In genomic region chr14:74884024-74884680, GRCm38 (mm10) we compare ENCODE assay signal across 8 mouse cellular contexts.
DNase-seq lines count a peak whose midpoint lies in the region; ATAC-seq and TF ChIP-seq lines count a peak whose summit lies in the region.

No protein-coding gene starts in this region.

- TF ChIP-seq CTCF in lung, embryonic 14.5 days (IDR thresholded peaks at IDR 0.05; ENCODE audit: low read depth) = no peak
- TF ChIP-seq CTCF in lung, adult 2 months (IDR thresholded peaks at IDR 0.05; ENCODE audit: insufficient read depth, low read length) = no peak
- TF ChIP-seq CTCF in embryonic fibroblast, embryonic 13.5 days (IDR thresholded peaks at IDR 0.05; ENCODE audit: borderline replicate concordance, insufficient read depth, low read length) = no peak

- DNase-seq in lung, embryonic 14.5 days = peak; percentile 88
- no peak for DNase-seq in lung, adult 2 months
- DNase-seq in kidney, adult 9 months = peak; percentile 54
- peak; percentile 61 for DNase-seq in limb, embryonic 14.5 days (ENCODE audit: low spot score)
- peak; percentile 25 for DNase-seq in retina, embryonic 14.5 days (ENCODE audit: low spot score)
- no peak for DNase-seq in spleen, postnatal 4 days (ENCODE audit: low spot score in 2 of 2)

- H3K9ac ChIP-seq in lung, embryonic 14.5 days = no peak overlapping the region
- no peak overlapping the region for H3K9ac ChIP-seq in heart, embryonic 11.5 days (ENCODE audit: low read depth, low read length)
- 0 out of 2 replicates have a peak overlapping the region, but pooled peaks have one; percentile 17 for H3K9ac ChIP-seq in limb, embryonic 14.5 days (ENCODE audit: low read depth, low read length, severe bottlenecking)

- no peak for TF ChIP-seq POLR2A in lung, adult 2 months (IDR thresholded peaks at IDR 0.05; ENCODE audit: borderline replicate concordance, extremely low read depth, low read depth, low read length)
- TF ChIP-seq POLR2A in embryonic fibroblast, embryonic 13.5 days (IDR thresholded peaks at IDR 0.05; ENCODE audit: low read depth, low read length) = no peak
- no peak for TF ChIP-seq POLR2A in limb, embryonic 14.5 days (IDR thresholded peaks at IDR 0.05; ENCODE audit: borderline replicate concordance, extremely low read depth, insufficient read depth, insufficient read length)

- no peaks in the 10 kb centered on the region for H3K36me3 ChIP-seq in lung, embryonic 14.5 days (ENCODE audit: insufficient read depth)
- no peaks in the 10 kb centered on the region for H3K36me3 ChIP-seq in heart, embryonic 11.5 days (ENCODE audit: control insufficient read depth, insufficient read depth, low read length)
- H3K36me3 ChIP-seq in limb, embryonic 14.5 days (ENCODE audit: control insufficient read depth, insufficient read depth, low read length) = no peaks in the 10 kb centered on the region

- peak; percentile 87 for ATAC-seq in lung, embryonic 14.5 days (ENCODE audit: insufficient read depth)
- no peak for ATAC-seq in heart, embryonic 11.5 days (replicated peaks; ENCODE audit: insufficient number of reproducible peaks, low FRiP score, low TSS enrichment)
- ATAC-seq in limb, embryonic 14.5 days (ENCODE audit: low FRiP score, low read depth) = peak; percentile 56

- H3K9me3 ChIP-seq in lung, embryonic 14.5 days (ENCODE audit: low read depth, low read length) = no peaks in the 10 kb centered on the region
- no peaks in the 10 kb centered on the region for H3K9me3 ChIP-seq in heart, embryonic 11.5 days (replicated peaks; ENCODE audit: control insufficient read depth, low read length)
- no peaks in the 10 kb centered on the region for H3K9me3 ChIP-seq in limb, embryonic 14.5 days (ENCODE audit: control insufficient read depth, low read length)

- peaks cover 28% of the 10 kb centered on the region for H3K4me1 ChIP-seq in lung, embryonic 14.5 days (ENCODE audit: insufficient read depth)
- H3K4me1 ChIP-seq in lung, adult 2 months (ENCODE audit: control insufficient read depth, insufficient read depth, low read length) = peaks cover 16% of the 10 kb centered on the region
- H3K4me1 ChIP-seq in embryonic fibroblast, embryonic 13.5 days (ENCODE audit: control insufficient read depth, insufficient read depth, low read length) = peaks cover 16% of the 10 kb centered on the region
- peaks cover 31% of the 10 kb centered on the region for H3K4me1 ChIP-seq in heart, embryonic 11.5 days (ENCODE audit: control insufficient read depth, insufficient read depth, low read length)
- H3K4me1 ChIP-seq in limb, embryonic 14.5 days (ENCODE audit: control insufficient read depth, insufficient read depth, low read length) = peaks cover 33% of the 10 kb centered on the region

- H3K27me3 ChIP-seq in lung, embryonic 14.5 days (ENCODE audit: insufficient read depth, low read length) = no peaks in the 10 kb centered on the region
- no peaks in the 10 kb centered on the region for H3K27me3 ChIP-seq in heart, embryonic 11.5 days (ENCODE audit: control insufficient read depth, insufficient read depth, low read length)
- no peaks in the 10 kb centered on the region for H3K27me3 ChIP-seq in limb, embryonic 14.5 days (ENCODE audit: control insufficient read depth, insufficient read depth, low read length)

- peak overlapping the region; percentile 20; the same call in 1 of the 2 replicates for H3K4me2 ChIP-seq in lung, embryonic 14.5 days
- peak overlapping the region; percentile 16 for H3K4me2 ChIP-seq in heart, embryonic 11.5 days
- no peak overlapping the region for H3K4me2 ChIP-seq in limb, embryonic 14.5 days (replicated peaks; ENCODE audit: low read depth, low read length, severe bottlenecking)

- 21% methylated on average over 13 of the region's 13 CpGs for WGBS in lung, embryonic 14.5 days
- 43% methylated on average over 13 of the region's 13 CpGs for WGBS in lung, adult 2 months
- 26% methylated on average over 13 of the region's 13 CpGs for WGBS in heart, embryonic 11.5 days (ENCODE audit: insufficient replicate concordance)
- 13% methylated on average over 13 of the region's 13 CpGs for WGBS in limb, embryonic 14.5 days

- H3K4me3 ChIP-seq in lung, embryonic 14.5 days (ENCODE audit: low read depth, low read length) = no peak overlapping the region
- H3K4me3 ChIP-seq in lung, adult 2 months (replicated peaks; ENCODE audit: extremely low read depth, low read depth, low read length) = no peak overlapping the region
- no peak overlapping the region for H3K4me3 ChIP-seq in embryonic fibroblast, embryonic 13.5 days (ENCODE audit: insufficient read depth, low read length)
- no peak overlapping the region for H3K4me3 ChIP-seq in heart, embryonic 11.5 days (ENCODE audit: low read depth, low read length)
- H3K4me3 ChIP-seq in limb, embryonic 14.5 days (replicated peaks; ENCODE audit: low read length) = no peak overlapping the region

- H3K27ac ChIP-seq in lung, embryonic 14.5 days (ENCODE audit: low read depth) = peak overlapping the region; percentile 7; the same call in 1 of the 2 replicates
- 0 out of 2 replicates have a peak overlapping the region, but pooled peaks have one; percentile 8 for H3K27ac ChIP-seq in embryonic fibroblast, embryonic 13.5 days (ENCODE audit: insufficient read depth, low read length)
- no peak overlapping the region for H3K27ac ChIP-seq in heart, embryonic 11.5 days (ENCODE audit: low read depth, low read length)
- H3K27ac ChIP-seq in limb, embryonic 14.5 days (replicated peaks; ENCODE audit: low read depth, low read length) = no peak overlapping the region

Comparison
In these comparisons a context has a peak if more than half of its experiments do, and no peak if none do; other contexts are left out.
1. DNase-seq: peak in lung, embryonic 14.5 days (single experiment), kidney, adult 9 months (single experiment), limb, embryonic 14.5 days (single experiment) and retina, embryonic 14.5 days (single experiment); none in lung, adult 2 months (single experiment) and spleen, postnatal 4 days (0 of 2).
2. H3K27ac ChIP-seq: peak in lung, embryonic 14.5 days (single experiment) and embryonic fibroblast, embryonic 13.5 days (single experiment); none in heart, embryonic 11.5 days (single experiment) and limb, embryonic 14.5 days (single experiment).